Comparison of ENCODE assay signal across 12 mouse cellular contexts in genomic region chr4:126553105-126553504, GRCm38 (mm10). TPM values are rescaled to one million over a fixed set of nuclear protein-coding genes. Genes with fewer than 3 reads are reported as not detected.
DNase-seq lines count a peak whose midpoint lies in the region; ATAC-seq lines count a peak whose summit lies in the region.
"Had no signal": no experiment of that assay in that cellular context is flagged by ENCODE, and none has a peak within 500 bp of the region (broad histone marks: within the 10 kb centered on the region; RNA-seq: fewer than 3 reads in every experiment).

No protein-coding gene starts in this region.

- no peaks in the 10 kb centered on the region for H3K36me3 ChIP-seq in hindbrain, embryonic 12.5 days
- H3K36me3 ChIP-seq: liver, embryonic 13.5 days had no signal

- no peak overlapping the region for H3K4me2 ChIP-seq in hindbrain, embryonic 12.5 days (replicated peaks)
- H3K4me2 ChIP-seq: liver, embryonic 13.5 days had no signal

- peak; percentile 46 to 72 for DNase-seq in left cerebral cortex, postnatal 14 days (ENCODE audit: low spot score in 2 of 2)
- no peak for DNase-seq in left cerebral cortex, postnatal 4 days
- DNase-seq in adrenal gland, adult 18-20 months (ENCODE audit: low spot score in 2 of 2) = peak; percentile 11 to 23
- DNase-seq in right cerebral cortex, postnatal 36 days (ENCODE audit: low spot score in 2 of 2) = peak; percentile 5 to 28
- no peak for DNase-seq in c-Kit-positive CD71-positive TER-119-positive erythroid progenitor cells, embryonic 14.5 days (ENCODE audit: low spot score)
- DNase-seq in layer of hippocampus, postnatal 36 days = no peak
- DNase-seq: cerebellum, postnatal 14 days; kidney, adult 18-20 months; liver, embryonic 13.5 days had no signal

- WGBS in hindbrain, embryonic 12.5 days = 75% methylated on average over 8 of the region's 8 CpGs

- peaks cover 6% of the 10 kb centered on the region for H3K4me1 ChIP-seq in hindbrain, embryonic 12.5 days

- H3K9ac ChIP-seq in hindbrain, embryonic 12.5 days = no peak overlapping the region
- H3K9ac ChIP-seq: liver, embryonic 13.5 days had no signal

- H3K27me3 ChIP-seq in hindbrain, embryonic 12.5 days = no peaks in the 10 kb centered on the region
- H3K27me3 ChIP-seq: liver, embryonic 13.5 days had no signal

- H3K27ac ChIP-seq in hindbrain, embryonic 12.5 days = no peak overlapping the region
- H3K27ac ChIP-seq: liver, embryonic 13.5 days had no signal

- ATAC-seq in granulocyte monocyte progenitor cell, adult 5-6 weeks (replicated peaks; ENCODE audit: poor library complexity, severe bottlenecking) = peak; percentile 67
- ATAC-seq in hindbrain, embryonic 12.5 days (ENCODE audit: low FRiP score) = no peak

- intact Hi-C loops in left cerebral cortex, postnatal 14 days (cut with DNase I) = loop anchor here (10.0 kb wide), 1 partner anchor 762 kb away; the partner anchor contains the start of gene Gja4
- intact Hi-C loops in left cerebral cortex, postnatal 4 days (cut with DNase I) = loop anchor here (5.0 to 10.0 kb wide), 3 partner anchors 189 to 772 kb away; no protein-coding TSS in a partner anchor

- no peak overlapping the region for H3K4me3 ChIP-seq in hindbrain, embryonic 12.5 days
- H3K4me3 ChIP-seq: liver, embryonic 13.5 days; megakaryocyte, embryonic 14.5 days had no signal

- no peaks in the 10 kb centered on the region for H3K9me3 ChIP-seq in hindbrain, embryonic 12.5 days (replicated peaks)
- H3K9me3 ChIP-seq: liver, embryonic 13.5 days had no signal

RNA-seq across cellular contexts. Expression of gene Clspn, which starts 3.6 kb away (rescaled TPM):
- total RNA-seq in left cerebral cortex, postnatal 14 days (2021) = 1 to 10 TPM; 1.1 to 2.0 TPM
- total RNA-seq in left cerebral cortex, postnatal 4 days (2021) = 1 to 10 TPM; 4.2 TPM
- total RNA-seq in adrenal gland, adult 18-20 months (2021) = under 1 TPM; 0.54 to 0.96 TPM
- total RNA-seq in granulocyte monocyte progenitor cell, adult 5-6 weeks (2014; fragmentation: Nextera tagmentation) = 37.8 and 57.9 TPM in 2 replicates
- 53.5 and 91.2 TPM in 2 replicates for total RNA-seq in granulocyte monocyte progenitor cell, adult 5-6 weeks (2017)
- total RNA-seq in layer of hippocampus, postnatal 36 days (2021) = 1 to 10 TPM in 1 of 2 experiments, under 1 TPM in 1; 0.58 to 1.3 TPM
- 23.5 and 27.2 TPM in 2 replicates for polyA plus RNA-seq in hindbrain, embryonic 12.5 days (2016; fragmentation: Nextera tagmentation; extraction: Ambion mirVana)

RNA-seq across cellular contexts. Expression of gene Ago4, which starts 19.8 kb away (rescaled TPM):
- total RNA-seq in left cerebral cortex, postnatal 14 days (2021) = 1 to 10 TPM; 6.3 to 6.8 TPM
- total RNA-seq in left cerebral cortex, postnatal 4 days (2021) = 10 to 100 TPM; 10.7 to 12.8 TPM
- 1 to 10 TPM; 4.8 to 5.1 TPM for total RNA-seq in adrenal gland, adult 18-20 months (2021)
- total RNA-seq in granulocyte monocyte progenitor cell, adult 5-6 weeks (2014; fragmentation: Nextera tagmentation) = 2.7 and 4.6 TPM in 2 replicates
- total RNA-seq in granulocyte monocyte progenitor cell, adult 5-6 weeks (2017) = 4.1 and 4.6 TPM in 2 replicates
- 1 to 10 TPM; 8.5 to 9.6 TPM for total RNA-seq in layer of hippocampus, postnatal 36 days (2021)
- 8.0 and 8.2 TPM in 2 replicates for polyA plus RNA-seq in hindbrain, embryonic 12.5 days (2016; fragmentation: Nextera tagmentation; extraction: Ambion mirVana)

RNA-seq across cellular contexts. Expression of gene 5730409E04Rik, which starts 56.5 kb away (rescaled TPM):
- 10 to 100 TPM; 86.1 to 89.8 TPM for total RNA-seq in left cerebral cortex, postnatal 14 days (2021)
- total RNA-seq in left cerebral cortex, postnatal 4 days (2021) = 10 to 100 TPM; 43.0 to 46.9 TPM
- 10 to 100 TPM; 10.4 to 10.5 TPM for total RNA-seq in adrenal gland, adult 18-20 months (2021)
- 0.88 and 1.2 TPM in 2 replicates for total RNA-seq in granulocyte monocyte progenitor cell, adult 5-6 weeks (2014; fragmentation: Nextera tagmentation)
- 2.3 and 2.5 TPM in 2 replicates for total RNA-seq in granulocyte monocyte progenitor cell, adult 5-6 weeks (2017)
- 10 to 100 TPM; 62.2 to 74.0 TPM for total RNA-seq in layer of hippocampus, postnatal 36 days (2021)
- polyA plus RNA-seq in hindbrain, embryonic 12.5 days (2016; fragmentation: Nextera tagmentation; extraction: Ambion mirVana) = 2.5 and 3.1 TPM in 2 replicates

Comparison
In these comparisons a context has a peak if more than half of its experiments do, and no peak if none do; other contexts are left out.
1. DNase-seq: peak in left cerebral cortex, postnatal 14 days (2 of 2), adrenal gland, adult 18-20 months (2 of 2) and right cerebral cortex, postnatal 36 days (2 of 2); none in left cerebral cortex, postnatal 4 days (single experiment), c-Kit-positive CD71-positive TER-119-positive erythroid progenitor cells, embryonic 14.5 days (single experiment) and layer of hippocampus, postnatal 36 days (0 of 2).
2. RNA of gene Clspn, which starts 3.6 kb away (total RNA-seq): 37.8 to 91.2 TPM in granulocyte monocyte progenitor cell, adult 5-6 weeks; 4.2 TPM in left cerebral cortex, postnatal 4 days, 1.1 to 2.0 TPM in left cerebral cortex, postnatal 14 days, 0.58 to 1.3 TPM in layer of hippocampus, postnatal 36 days and 0.54 to 0.96 TPM in adrenal gland, adult 18-20 months; every median in the first group is over 4 times any median in the second.